Mouse (Mus musculus): Measurements from ENCODE around the gene Ext2. TPM values are rescaled to one million over a fixed set of nuclear protein-coding genes. Genes with fewer than 3 reads are reported as not detected.

Ext2 gene
- polyA plus RNA-seq, 1 experiment from 2014 or later = 78.6 TPM

- WGBS = 73% methylated on average over 7 of the region's 7 CpGs
- H3K36me3 ChIP-seq (ENCODE audit: control insufficient read depth, insufficient read depth, low read length) = no peaks in the 10 kb centered on the region; the same call in 1 of the 2 replicates
- H3K27ac ChIP-seq (ENCODE audit: low read depth, low read length) = no peak overlapping the region
- no peak overlapping the region for H3K4me2 ChIP-seq (ENCODE audit: low read depth, low read length, severe bottlenecking)
- DNase-seq (ENCODE audit: low spot score) (no peak), ATAC-seq (replicated peaks; ENCODE audit: low FRiP score) (no peak)
- no peaks in the 10 kb centered on the region for H3K4me1 ChIP-seq (replicated peaks; ENCODE audit: control insufficient read depth, insufficient read depth, low read length)
- no peak overlapping the region for H3K9ac ChIP-seq (ENCODE audit: low read length)
- no peaks in the 10 kb centered on the region for H3K27me3 ChIP-seq (ENCODE audit: control insufficient read depth, insufficient read depth, low read length)
- no peak overlapping the region for H3K4me3 ChIP-seq (ENCODE audit: low read depth, low read length)
- no peaks in the 10 kb centered on the region for H3K9me3 ChIP-seq (ENCODE audit: control insufficient read depth, low read length)
These were observed 89.7 kb downstream of the Ext2 start for GRCm38 (mm10) chr2:93732658-93733057.

GRCm38 (mm10) chr2:93729585-93729984 is 92.8 kb downstream of the Ext2 start:
- Histone ChIP-seq H3K4me2 (ENCODE audit: low read depth, low read length, severe bottlenecking) (no peak overlapping the region), H3K27me3 (ENCODE audit: control insufficient read depth, insufficient read depth, low read length) (no peaks in the 10 kb centered on the region), H3K36me3 (ENCODE audit: control insufficient read depth, insufficient read depth, low read length) (no peaks in the 10 kb centered on the region; the same call in 1 of the 2 replicates), H3K4me1 (replicated peaks; ENCODE audit: control insufficient read depth, insufficient read depth, low read length) (no peaks in the 10 kb centered on the region), H3K9ac (ENCODE audit: low read length) (no peak overlapping the region), H3K27ac (ENCODE audit: low read depth, low read length) (no peak overlapping the region), H3K9me3 (ENCODE audit: control insufficient read depth, low read length) (no peaks in the 10 kb centered on the region), H3K4me3 (ENCODE audit: low read depth, low read length) (no peak overlapping the region)
- WGBS = 78% methylated on average over 11 of the region's 11 CpGs
- DNase-seq (ENCODE audit: low spot score) (no peak), ATAC-seq (replicated peaks; ENCODE audit: low FRiP score) (no peak)

GRCm38 (mm10) chr2:93723138-93723744 is 99.1 kb downstream of the Ext2 start:
- DNase-seq (ENCODE audit: low spot score) = no peak
- 94% methylated on average over 2 of the region's 2 CpGs for WGBS
- Histone ChIP-seq H3K4me2 (ENCODE audit: low read depth, low read length, severe bottlenecking) (no peak overlapping the region), H3K27me3 (ENCODE audit: control insufficient read depth, insufficient read depth, low read length) (no peaks in the 10 kb centered on the region), H3K36me3 (ENCODE audit: control insufficient read depth, insufficient read depth, low read length) (no peaks in the 10 kb centered on the region; the same call in 1 of the 2 replicates), H3K27ac (ENCODE audit: low read depth, low read length) (no peak overlapping the region), H3K9ac (ENCODE audit: low read length) (no peak overlapping the region), H3K4me1 (replicated peaks; ENCODE audit: control insufficient read depth, insufficient read depth, low read length) (no peaks in the 10 kb centered on the region), H3K4me3 (ENCODE audit: low read depth, low read length) (no peak overlapping the region), H3K9me3 (ENCODE audit: control insufficient read depth, low read length) (no peaks in the 10 kb centered on the region)
- no peak for ATAC-seq (replicated peaks; ENCODE audit: low FRiP score)

DNA sequence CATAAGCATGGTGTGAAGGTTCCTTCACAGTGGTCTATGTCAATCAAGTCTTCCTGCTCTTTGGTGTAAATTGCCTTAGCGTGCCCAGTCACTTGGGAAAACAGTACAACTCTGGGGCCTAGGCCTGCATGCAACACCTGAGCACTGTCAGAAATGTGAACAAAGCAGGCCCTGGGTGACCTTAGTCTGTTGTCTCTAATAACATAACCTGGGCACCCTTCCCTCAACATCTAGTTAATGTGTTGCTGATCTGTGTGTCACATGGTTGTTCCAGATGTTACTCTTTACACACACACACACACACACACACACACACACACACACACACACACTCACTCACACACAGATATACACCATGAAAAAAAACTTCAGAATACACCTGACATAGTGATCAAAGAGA is 101.4 kb downstream of the Ext2 start:
- DNase-seq (ENCODE audit: low spot score) (no peak), ATAC-seq (replicated peaks; ENCODE audit: low FRiP score) (no peak)
- H3K9me3 ChIP-seq (ENCODE audit: control insufficient read depth, low read length) = no peaks in the 10 kb centered on the region
- no peak overlapping the region for H3K9ac ChIP-seq (ENCODE audit: low read length)
- no peaks in the 10 kb centered on the region for H3K27me3 ChIP-seq (ENCODE audit: control insufficient read depth, insufficient read depth, low read length)
- H3K36me3 ChIP-seq (ENCODE audit: control insufficient read depth, insufficient read depth, low read length) = no peaks in the 10 kb centered on the region; the same call in 1 of the 2 replicates
- no peak overlapping the region for H3K27ac ChIP-seq (ENCODE audit: low read depth, low read length)
- no peak overlapping the region for H3K4me3 ChIP-seq (ENCODE audit: low read depth, low read length)
- no peaks in the 10 kb centered on the region for H3K4me1 ChIP-seq (replicated peaks; ENCODE audit: control insufficient read depth, insufficient read depth, low read length)
- WGBS = 90% methylated on average over 1 of the region's 1 CpGs
- H3K4me2 ChIP-seq (ENCODE audit: low read depth, low read length, severe bottlenecking) = no peak overlapping the region

GRCm38 (mm10) chr2:93719792-93720675 is 102.3 kb downstream of the Ext2 start:
- Histone ChIP-seq H3K27ac (ENCODE audit: low read depth, low read length) (no peak overlapping the region), H3K36me3 (ENCODE audit: control insufficient read depth, insufficient read depth, low read length) (no peaks in the 10 kb centered on the region; the same call in 1 of the 2 replicates), H3K27me3 (ENCODE audit: control insufficient read depth, insufficient read depth, low read length) (no peaks in the 10 kb centered on the region), H3K4me2 (ENCODE audit: low read depth, low read length, severe bottlenecking) (no peak overlapping the region), H3K4me3 (ENCODE audit: low read depth, low read length) (no peak overlapping the region), H3K4me1 (replicated peaks; ENCODE audit: control insufficient read depth, insufficient read depth, low read length) (no peaks in the 10 kb centered on the region), H3K9ac (ENCODE audit: low read length) (no peak overlapping the region), H3K9me3 (ENCODE audit: control insufficient read depth, low read length) (no peaks in the 10 kb centered on the region)
- DNase-seq (ENCODE audit: low spot score) = no peak
- WGBS = 80% methylated on average over 9 of the region's 9 CpGs
- ATAC-seq (replicated peaks; ENCODE audit: low FRiP score) = no peak

DNA sequence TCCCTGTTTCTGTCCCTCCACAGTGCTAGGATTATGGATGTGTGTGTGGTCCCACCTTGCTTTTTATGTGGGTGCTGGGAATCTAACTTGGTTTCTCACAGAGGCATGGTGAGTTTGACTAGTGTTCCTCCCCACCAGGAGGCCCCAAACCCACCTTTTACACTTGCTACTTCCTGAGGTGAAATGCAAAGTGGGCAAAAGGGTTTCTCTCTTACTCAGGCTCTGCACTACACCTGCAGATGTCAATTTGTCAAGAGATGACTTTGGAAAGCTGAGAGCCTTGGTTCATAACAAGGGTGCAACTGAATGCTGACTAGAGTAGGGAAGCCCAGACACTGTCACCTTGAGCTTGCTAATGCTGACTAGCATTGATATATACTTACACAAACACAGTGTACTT is 109.1 kb downstream of the Ext2 start:
- no peaks in the 10 kb centered on the region for H3K36me3 ChIP-seq (ENCODE audit: control insufficient read depth, insufficient read depth, low read length)
- no peak overlapping the region for H3K4me2 ChIP-seq (ENCODE audit: low read depth, low read length, severe bottlenecking)
- H3K4me3 ChIP-seq (ENCODE audit: low read depth, low read length) = no peak overlapping the region
- no peak for ATAC-seq (replicated peaks; ENCODE audit: low FRiP score)
- no peaks in the 10 kb centered on the region for H3K4me1 ChIP-seq (replicated peaks; ENCODE audit: control insufficient read depth, insufficient read depth, low read length)
- H3K27ac ChIP-seq (ENCODE audit: low read depth, low read length) = no peak overlapping the region
- H3K9ac ChIP-seq (ENCODE audit: low read length) = no peak overlapping the region
- no peaks in the 10 kb centered on the region for H3K27me3 ChIP-seq (ENCODE audit: control insufficient read depth, insufficient read depth, low read length)
- H3K9me3 ChIP-seq (ENCODE audit: control insufficient read depth, low read length) = no peaks in the 10 kb centered on the region
- no peak for DNase-seq (ENCODE audit: low spot score)

GRCm38 (mm10) chr2:93711460-93711859 is 110.9 kb downstream of the Ext2 start:
- no peak for ATAC-seq (replicated peaks; ENCODE audit: low FRiP score)
- DNase-seq (ENCODE audit: low spot score) = no peak
- WGBS = 76% methylated on average over 3 of the region's 3 CpGs
- Histone ChIP-seq H3K4me1 (replicated peaks; ENCODE audit: control insufficient read depth, insufficient read depth, low read length) (no peaks in the 10 kb centered on the region), H3K9ac (ENCODE audit: low read length) (no peak overlapping the region), H3K27ac (ENCODE audit: low read depth, low read length) (no peak overlapping the region), H3K9me3 (ENCODE audit: control insufficient read depth, low read length) (no peaks in the 10 kb centered on the region), H3K27me3 (ENCODE audit: control insufficient read depth, insufficient read depth, low read length) (no peaks in the 10 kb centered on the region), H3K4me3 (ENCODE audit: low read depth, low read length) (no peak overlapping the region), H3K36me3 (ENCODE audit: control insufficient read depth, insufficient read depth, low read length) (no peaks in the 10 kb centered on the region), H3K4me2 (ENCODE audit: low read depth, low read length, severe bottlenecking) (no peak overlapping the region)

- H3K9ac ChIP-seq (ENCODE audit: low read length) = no peak overlapping the region
- H3K36me3 ChIP-seq (ENCODE audit: control insufficient read depth, insufficient read depth, low read length) = no peaks in the 10 kb centered on the region
- no peak overlapping the region for H3K4me2 ChIP-seq (ENCODE audit: low read depth, low read length, severe bottlenecking)
- no peaks in the 10 kb centered on the region for H3K4me1 ChIP-seq (replicated peaks; ENCODE audit: control insufficient read depth, insufficient read depth, low read length)
- H3K27me3 ChIP-seq (ENCODE audit: control insufficient read depth, insufficient read depth, low read length) = no peaks in the 10 kb centered on the region
- H3K27ac ChIP-seq (ENCODE audit: low read depth, low read length) = no peak overlapping the region
- WGBS = 84% methylated on average over 3 of the region's 3 CpGs
- DNase-seq (ENCODE audit: low spot score) = no peak
- H3K4me3 ChIP-seq (ENCODE audit: low read depth, low read length) = no peak overlapping the region
- H3K9me3 ChIP-seq (ENCODE audit: control insufficient read depth, low read length) = no peaks in the 10 kb centered on the region
- no peak for ATAC-seq (replicated peaks; ENCODE audit: low FRiP score)
These were observed 112.7 kb downstream of the Ext2 start for GRCm38 (mm10) chr2:93709696-93710095.

All from forebrain, embryonic 11.5 days (tissue).